Mouse (Mus musculus) limb, embryonic 12.5 days (tissue): ENCODE results near the gene Slco4a1. TPM values are rescaled to one million over a fixed set of nuclear protein-coding genes. Genes with fewer than 3 reads are reported as not detected.

Source experiments
- ATAC-seq: fragments of 200-750 bp; cut with Nextera tagmentation; 2 replicates; pipeline ENCODE4 v1.8.0; 2017; ENCODE audit warnings: low read depth, moderate TSS enrichment; ENCODE audit not compliant: insufficient number of reproducible peaks, insufficient read depth, low FRiP score, low TSS enrichment
- H3K27ac ChIP-seq: fragments of 300-500 bp; sonication (generic); 2 replicates; pipeline ENCODE4 v1.5.1; 2016; ENCODE audit warnings: mild to moderate bottlenecking, moderate library complexity
- H3K27me3 ChIP-seq: fragments of 300-500 bp; sonication (generic); 2 replicates; pipeline ENCODE4 v1.6.1; 2016; ENCODE audit warnings: mild to moderate bottlenecking, moderate library complexity
- H3K36me3 ChIP-seq: fragments of 300-500 bp; sonication (generic); 2 replicates; pipeline ENCODE4 v1.6.1; 2016; ENCODE audit warnings: mild to moderate bottlenecking, moderate library complexity
- H3K4me1 ChIP-seq: fragments of 300-500 bp; sonication (generic); replicated peaks from 2 replicates; pipeline ENCODE4 v1.6.1; 2016
- H3K4me2 ChIP-seq: fragments of 300-500 bp; sonication (generic); 2 replicates; pipeline ENCODE4 v1.6.1; 2016; ENCODE audit warnings: mild to moderate bottlenecking, moderate library complexity
- H3K4me3 ChIP-seq: fragments of 300-500 bp; sonication (generic); replicated peaks from 2 replicates; pipeline ENCODE4 v1.5.1; 2016; ENCODE audit warnings: mild to moderate bottlenecking
- H3K9ac ChIP-seq: fragments of 300-500 bp; sonication (generic); replicated peaks from 2 replicates; pipeline ENCODE4 v1.6.1; 2016; ENCODE audit warnings: mild to moderate bottlenecking, moderate library complexity
- H3K9me3 ChIP-seq: fragments of 300-500 bp; sonication (generic); 2 replicates; pipeline ENCODE4 v1.6.1; 2016; ENCODE audit warnings: mild to moderate bottlenecking, moderate library complexity
- WGBS: fragments of 180-500 bp; shearing (Covaris S2); methylation state at CpG from one replicate; pipeline ENCODE4 v1.1.7; 2016; 5-methylcytosine and 5-hydroxymethylcytosine counted together
- polyA plus RNA-seq: library from polyadenylated mRNA; unstranded; fragments of >200 nt; fragmentation: Nextera tagmentation; extraction: Ambion mirVana; gene quantifications from 2 replicates; pipeline ENCODE4 v1.2.1, GENCODE M21; 2016

Slco4a1 gene
- polyA plus RNA-seq, 1 experiment from 2014 or later = 0.43 TPM

DNA sequence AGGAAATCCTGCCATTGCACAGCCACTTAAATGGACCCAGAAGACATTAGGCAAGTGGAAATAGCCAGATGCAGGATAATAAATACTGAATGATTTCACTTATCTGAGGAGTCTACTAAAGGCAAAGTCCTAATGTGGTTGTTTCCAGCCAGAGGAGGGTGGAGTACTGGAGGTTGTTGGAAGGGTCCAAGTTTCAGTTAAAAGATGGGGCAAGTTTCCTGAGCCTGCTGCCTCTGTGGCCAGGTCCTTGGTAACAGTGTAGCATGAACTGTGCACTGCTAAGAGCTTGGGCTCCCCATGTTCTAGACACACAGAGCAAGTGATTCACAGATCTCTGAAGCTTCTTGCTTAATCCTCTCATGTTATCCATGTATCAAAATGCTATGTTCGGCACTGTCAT, 10.1 kb upstream of the Slco4a1 start:
- H3K9me3 ChIP-seq = no peaks in the 10 kb centered on the region
- no peak overlapping the region for H3K9ac ChIP-seq
- H3K27ac ChIP-seq = no peak overlapping the region
- no peaks in the 10 kb centered on the region for H3K36me3 ChIP-seq
- H3K4me2 ChIP-seq = no peak overlapping the region
- peaks cover 30% of the 10 kb centered on the region for H3K4me1 ChIP-seq
- no peak for ATAC-seq
- H3K4me3 ChIP-seq = no peak overlapping the region
- no peaks in the 10 kb centered on the region; the same call in 1 of the 2 replicates for H3K27me3 ChIP-seq
- 90% methylated on average over 1 of the region's 1 CpGs for WGBS

DNA sequence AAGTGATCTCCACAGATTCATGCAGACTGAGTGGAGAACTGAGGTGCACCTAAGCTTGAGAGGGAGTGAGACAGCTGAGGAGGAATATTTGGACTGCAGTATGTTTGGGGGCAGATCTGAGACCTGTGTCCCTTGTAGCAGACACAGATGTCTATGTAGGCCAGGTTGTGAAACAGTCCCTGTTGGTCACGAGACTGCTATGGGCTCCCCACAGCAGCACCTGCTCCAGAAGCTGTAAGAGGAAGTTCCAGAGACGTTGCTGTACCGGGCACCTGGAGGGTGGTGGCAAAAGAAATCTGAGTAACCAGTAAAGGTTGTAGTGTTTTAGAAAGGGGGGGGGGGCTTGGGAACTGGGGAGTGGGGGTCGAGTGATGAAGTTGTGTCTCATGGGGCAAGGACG, 7.0 kb upstream of the Slco4a1 start:
- WGBS = 70% methylated on average over 5 of the region's 5 CpGs
- H3K9ac ChIP-seq = no peak overlapping the region
- H3K27me3 ChIP-seq = peaks cover 15% of the 10 kb centered on the region
- H3K4me2 ChIP-seq = no peak overlapping the region
- no peak overlapping the region for H3K4me3 ChIP-seq
- H3K4me1 ChIP-seq = peaks cover 2% of the 10 kb centered on the region; the same call in 1 of the 2 replicates
- ATAC-seq = no peak
- H3K36me3 ChIP-seq = no peaks in the 10 kb centered on the region
- no peaks in the 10 kb centered on the region for H3K9me3 ChIP-seq
- H3K27ac ChIP-seq = no peak overlapping the region

DNA sequence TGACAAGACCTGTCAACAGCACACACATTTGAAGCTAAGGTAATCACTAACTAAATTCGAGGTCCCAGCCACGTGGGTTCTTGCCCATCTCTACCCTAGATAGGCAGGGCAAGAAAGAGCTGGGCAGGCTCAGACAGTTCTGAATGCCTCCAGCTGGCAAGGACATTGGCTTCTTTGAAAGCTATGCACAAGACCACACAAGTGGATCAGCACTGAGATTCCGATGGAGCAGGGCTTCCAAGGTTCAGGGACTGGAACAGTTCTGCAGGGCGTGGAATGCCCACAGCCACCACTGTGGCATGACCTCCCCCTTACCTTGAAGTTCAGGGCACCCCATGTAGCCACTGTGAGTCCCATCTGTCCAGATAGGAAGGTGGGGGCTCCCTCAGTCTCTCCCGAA, 5.5 kb upstream of the Slco4a1 start:
- Histone ChIP-seq H3K4me2 (no peak overlapping the region), H3K9me3 (no peaks in the 10 kb centered on the region), H3K27me3 (peaks cover 22% of the 10 kb centered on the region), H3K9ac (no peak overlapping the region), H3K36me3 (no peaks in the 10 kb centered on the region), H3K4me1 (peaks cover 1% of the 10 kb centered on the region; the same call in 1 of the 2 replicates), H3K27ac (no peak overlapping the region), H3K4me3 (no peak overlapping the region)
- WGBS = 76% methylated on average over 5 of the region's 5 CpGs
- ATAC-seq = no peak

DNA sequence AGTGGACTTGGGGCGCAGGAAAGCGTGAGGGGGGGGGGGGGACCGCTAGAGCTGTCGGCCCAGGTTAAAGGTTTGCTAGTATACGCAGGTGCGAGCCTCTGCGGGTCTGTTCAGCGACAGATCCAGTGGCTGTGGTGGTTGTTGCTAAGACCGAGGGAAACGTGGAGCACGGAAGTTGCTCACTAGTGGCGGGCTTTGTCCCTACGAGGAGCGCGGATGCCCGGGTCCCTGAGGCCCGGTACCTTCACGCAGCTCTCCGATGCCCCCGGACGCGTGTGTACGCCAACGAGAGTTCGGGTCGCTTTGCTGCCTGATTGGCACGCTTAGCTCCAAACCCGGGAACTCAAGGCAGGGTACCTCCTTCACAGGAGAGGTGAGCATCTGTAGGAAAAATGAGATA, 660 bp downstream of the Slco4a1 start:
- no peaks in the 10 kb centered on the region for H3K9me3 ChIP-seq
- H3K4me1 ChIP-seq = peaks cover 16% of the 10 kb centered on the region
- H3K27me3 ChIP-seq = peaks cover 55% of the 10 kb centered on the region
- peak overlapping the region; percentile 27; the same call in 1 of the 2 replicates for H3K9ac ChIP-seq
- no peak for ATAC-seq
- no peaks in the 10 kb centered on the region for H3K36me3 ChIP-seq
- peak overlapping the region; percentile 51 for H3K4me3 ChIP-seq
- H3K4me2 ChIP-seq = peak overlapping the region; percentile 95
- no peak overlapping the region for H3K27ac ChIP-seq
- WGBS = 3% methylated on average over 27 of the region's 28 CpGs

DNA sequence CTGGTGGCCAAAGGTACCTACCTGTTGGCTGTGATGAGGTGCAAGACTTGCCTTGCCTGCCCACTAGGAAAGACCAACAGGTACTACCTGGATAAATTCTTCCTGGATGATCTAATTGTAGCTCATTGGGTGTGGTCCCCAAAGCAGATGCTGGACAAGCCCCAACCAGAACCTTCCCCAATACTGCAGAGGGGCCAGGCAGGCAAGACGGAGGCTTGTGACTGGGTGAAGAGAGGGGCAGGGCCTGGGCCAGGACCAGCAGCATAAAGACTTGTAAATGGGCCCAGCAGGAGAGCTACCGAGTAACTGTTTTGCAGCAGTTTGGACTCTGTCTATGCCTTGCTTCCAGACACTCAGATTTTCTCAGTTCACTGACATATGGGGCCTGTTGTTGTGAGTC, 1.6 kb downstream of the Slco4a1 start:
- H3K4me2 ChIP-seq = no peak overlapping the region
- peaks cover 53% of the 10 kb centered on the region for H3K27me3 ChIP-seq
- H3K36me3 ChIP-seq = no peaks in the 10 kb centered on the region
- H3K9me3 ChIP-seq = no peaks in the 10 kb centered on the region
- H3K4me3 ChIP-seq = no peak overlapping the region
- ATAC-seq = no peak
- no peak overlapping the region for H3K27ac ChIP-seq
- peaks cover 16% of the 10 kb centered on the region for H3K4me1 ChIP-seq
- no peak overlapping the region for H3K9ac ChIP-seq
- 36% methylated on average over 2 of the region's 2 CpGs for WGBS

DNA sequence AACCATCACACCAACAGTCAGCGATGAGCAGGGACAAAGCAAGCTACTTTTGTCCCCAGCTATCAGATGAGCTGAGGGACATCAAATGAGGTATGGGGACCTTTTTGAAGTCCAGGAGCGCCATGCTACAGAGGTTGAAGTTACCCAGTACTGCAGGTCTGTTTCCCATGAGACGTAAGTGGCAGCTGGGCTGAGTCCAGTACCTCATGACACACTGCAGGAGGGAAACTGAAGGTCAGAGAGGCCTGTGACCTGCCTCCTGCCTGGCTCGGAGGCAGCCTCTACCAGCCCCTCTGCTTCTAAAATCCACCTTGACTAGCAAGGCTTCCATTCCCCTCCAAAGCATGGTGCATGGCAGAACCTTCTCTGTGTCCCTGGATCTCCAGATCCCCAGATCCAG, 3.4 kb downstream of the Slco4a1 start:
- Histone ChIP-seq H3K27me3 (peaks cover 47% of the 10 kb centered on the region), H3K36me3 (no peaks in the 10 kb centered on the region), H3K27ac (no peak overlapping the region), H3K9me3 (no peaks in the 10 kb centered on the region), H3K4me2 (no peak overlapping the region), H3K4me3 (no peak overlapping the region), H3K4me1 (peaks cover 16% of the 10 kb centered on the region), H3K9ac (no peak overlapping the region)
- no peak for ATAC-seq
- 67% methylated on average over 4 of the region's 4 CpGs for WGBS

DNA sequence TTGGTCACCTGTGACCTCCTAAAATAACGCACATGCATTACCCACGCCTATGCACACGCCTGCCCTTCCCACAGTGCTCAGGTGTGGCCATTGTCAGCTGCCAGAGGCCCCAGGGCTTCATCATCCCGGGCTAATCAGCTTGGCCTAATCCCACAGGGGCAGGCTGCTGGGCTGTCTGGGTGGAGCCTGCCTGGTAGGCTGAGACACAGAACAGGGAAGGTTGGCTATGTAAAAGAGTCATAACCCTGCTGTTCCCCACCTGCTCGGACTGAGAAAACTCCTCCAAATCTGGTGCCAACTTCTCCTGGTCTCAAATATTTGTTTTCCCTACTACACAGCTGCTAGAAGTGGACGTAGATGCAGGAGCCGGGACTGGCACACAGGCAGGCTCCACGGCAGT, 4.8 kb downstream of the Slco4a1 start:
- no peak for ATAC-seq
- 68% methylated on average over 8 of the region's 8 CpGs for WGBS

DNA sequence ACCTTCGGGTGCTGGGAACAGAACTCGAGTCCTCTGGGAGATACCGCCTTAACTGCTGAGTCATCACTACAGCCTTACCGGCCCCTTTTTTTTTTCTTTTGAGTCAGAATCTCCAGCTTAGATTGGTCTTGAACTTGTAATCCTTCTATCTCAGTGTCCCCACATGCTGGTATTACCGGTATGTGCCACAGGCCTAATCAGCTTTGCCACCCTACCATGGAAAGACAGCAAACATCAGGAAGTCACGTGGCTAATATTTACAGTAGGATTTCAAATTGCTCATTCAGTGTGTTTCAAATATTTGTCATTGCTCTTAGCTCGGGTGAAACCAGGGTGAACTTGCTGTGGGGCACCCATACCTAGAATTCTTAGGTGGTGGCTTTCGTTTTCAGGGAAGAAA, 6.5 kb downstream of the Slco4a1 start:
- WGBS = 87% methylated on average over 8 of the region's 8 CpGs

More for the DNA sequence above, 4.8 kb downstream of the Slco4a1 start:
- Histone ChIP-seq H3K36me3 (no peaks in the 10 kb centered on the region), H3K27ac (no peak overlapping the region), H3K9me3 (no peaks in the 10 kb centered on the region), H3K4me3 (no peak overlapping the region), H3K4me1 (peaks cover 12% of the 10 kb centered on the region), H3K27me3 (peaks cover 38% of the 10 kb centered on the region), H3K9ac (no peak overlapping the region), H3K4me2 (no peak overlapping the region)

DNA sequence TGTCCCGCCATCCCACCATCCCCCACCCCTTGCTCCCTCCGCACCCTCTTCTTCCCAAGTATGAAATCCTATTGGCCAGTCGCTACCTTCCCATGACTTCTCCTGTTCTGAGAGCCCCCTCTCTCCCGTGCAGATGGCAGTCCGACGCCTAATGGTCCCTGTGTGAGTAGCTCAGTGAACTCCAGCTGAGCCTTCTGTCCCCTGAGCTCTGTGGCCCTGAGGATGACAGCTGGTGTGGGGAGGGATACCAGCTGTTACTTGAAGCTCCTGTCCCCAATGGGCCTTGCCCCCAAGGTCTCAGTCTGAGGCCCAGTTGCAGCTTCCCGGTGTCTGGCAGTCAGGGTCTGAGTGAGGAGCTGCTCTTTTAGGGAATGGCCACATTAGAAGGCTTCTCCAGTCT, 10.5 kb downstream of the Slco4a1 start:
- Histone ChIP-seq H3K36me3 (no peaks in the 10 kb centered on the region), H3K27me3 (peaks cover 2% of the 10 kb centered on the region; the same call in 1 of the 2 replicates), H3K9ac (no peak overlapping the region), H3K4me2 (no peak overlapping the region), H3K4me1 (no peaks in the 10 kb centered on the region), H3K4me3 (no peak overlapping the region), H3K9me3 (no peaks in the 10 kb centered on the region), H3K27ac (no peak overlapping the region)
- WGBS = 78% methylated on average over 7 of the region's 7 CpGs
- ATAC-seq = no peak

More for the DNA sequence above, 6.5 kb downstream of the Slco4a1 start:
- no peak overlapping the region for H3K4me3 ChIP-seq
- H3K4me1 ChIP-seq = no peaks in the 10 kb centered on the region
- ATAC-seq = no peak
- no peaks in the 10 kb centered on the region for H3K9me3 ChIP-seq
- no peak overlapping the region for H3K4me2 ChIP-seq
- H3K36me3 ChIP-seq = no peaks in the 10 kb centered on the region
- H3K9ac ChIP-seq = no peak overlapping the region
- H3K27me3 ChIP-seq = peaks cover 20% of the 10 kb centered on the region
- no peak overlapping the region for H3K27ac ChIP-seq

DNA sequence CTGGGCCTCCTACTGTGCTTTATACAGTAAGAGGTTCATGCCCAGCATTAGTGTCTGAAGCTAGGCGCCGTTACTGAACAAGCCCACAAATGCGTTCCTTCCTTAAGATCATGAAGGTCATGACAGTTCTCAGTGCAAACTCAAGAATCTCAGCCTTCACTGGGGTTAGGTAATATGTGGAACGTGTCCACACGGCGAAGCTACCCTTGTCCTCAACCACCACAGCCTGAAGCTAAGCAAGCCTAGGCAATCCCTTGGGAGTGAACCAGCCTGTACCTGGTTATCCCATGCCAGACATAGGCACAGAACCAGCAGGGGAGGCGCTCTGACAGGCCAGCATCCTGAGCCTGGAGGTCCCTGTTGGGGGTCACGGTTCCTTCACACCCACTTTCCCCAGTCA, 12.8 kb downstream of the Slco4a1 start:
- Histone ChIP-seq H3K4me1 (peaks cover 9% of the 10 kb centered on the region), H3K4me3 (no peak overlapping the region), H3K4me2 (no peak overlapping the region), H3K27me3 (peaks cover 15% of the 10 kb centered on the region; the same call in 1 of the 2 replicates), H3K27ac (no peak overlapping the region), H3K36me3 (no peaks in the 10 kb centered on the region), H3K9ac (no peak overlapping the region), H3K9me3 (no peaks in the 10 kb centered on the region)
- WGBS = 88% methylated on average over 8 of the region's 8 CpGs
- no peak for ATAC-seq

DNA sequence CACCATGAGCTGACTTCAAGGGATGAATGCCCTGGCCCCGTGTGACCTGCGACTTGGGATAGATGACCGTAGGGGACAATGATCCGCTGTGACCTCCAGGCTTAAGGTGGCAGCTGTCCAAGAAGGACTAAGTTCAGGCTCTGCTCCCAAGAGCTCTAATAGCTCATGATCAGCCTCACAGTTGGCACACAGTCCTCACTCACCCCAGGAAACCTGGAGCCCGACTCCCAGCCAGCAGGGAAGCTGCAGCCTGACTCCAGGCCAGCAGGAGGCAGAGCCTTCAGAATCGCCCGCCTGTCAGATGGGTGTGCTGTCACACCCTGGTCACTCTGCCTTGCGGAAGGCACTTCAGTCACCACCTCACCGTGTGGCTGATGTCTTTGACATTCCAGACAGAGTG, 13.7 kb downstream of the Slco4a1 start:
- Histone ChIP-seq H3K4me3 (no peak overlapping the region), H3K27me3 (peaks cover 15% of the 10 kb centered on the region; the same call in 1 of the 2 replicates), H3K27ac (no peak overlapping the region), H3K4me2 (no peak overlapping the region), H3K9me3 (no peaks in the 10 kb centered on the region), H3K36me3 (no peaks in the 10 kb centered on the region), H3K4me1 (peaks cover 9% of the 10 kb centered on the region), H3K9ac (no peak overlapping the region)
- WGBS = 63% methylated on average over 9 of the region's 9 CpGs
- no peak for ATAC-seq

DNA sequence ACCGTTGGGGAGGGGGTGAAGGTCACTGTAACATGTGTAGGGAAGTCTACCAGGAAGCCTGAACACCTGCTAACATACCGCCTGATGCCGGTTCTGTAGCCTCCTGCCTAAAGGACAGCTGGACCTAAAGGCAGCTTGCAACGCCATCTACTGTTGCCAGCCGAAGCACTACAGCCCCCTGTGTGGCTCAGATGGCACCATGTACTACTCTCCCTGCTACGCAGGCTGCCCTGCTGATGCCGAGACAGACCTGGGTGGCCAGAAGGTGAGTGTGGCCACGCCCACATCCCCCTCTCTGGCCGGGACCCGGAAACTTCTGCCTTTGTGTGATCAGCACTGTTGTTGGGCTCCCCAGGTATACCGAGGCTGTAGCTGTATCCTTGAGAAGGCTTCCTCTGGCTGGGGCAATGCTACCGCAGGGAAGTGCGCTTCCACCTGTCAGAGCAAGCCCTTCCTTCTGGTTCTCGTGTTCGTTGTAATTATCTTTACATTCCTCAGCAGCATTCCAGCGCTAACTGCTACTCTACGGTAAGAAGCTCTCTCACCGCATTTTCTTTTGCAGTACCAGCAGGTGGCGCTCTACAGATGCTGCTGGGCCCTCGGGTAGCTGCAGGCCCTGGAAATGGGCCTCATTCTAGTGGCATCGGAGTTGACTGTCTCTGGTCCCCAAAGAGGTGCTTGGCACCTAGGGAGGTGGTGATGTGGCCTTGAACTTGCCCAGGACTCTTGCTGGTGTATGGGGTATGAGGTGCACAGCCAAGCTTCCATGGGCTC, 16.4 kb downstream of the Slco4a1 start:
- H3K4me3 ChIP-seq = no peak overlapping the region; the same call in 1 of the 2 replicates
- 3% methylated on average over 21 of the region's 21 CpGs for WGBS
- H3K27ac ChIP-seq = no peak overlapping the region
- H3K4me2 ChIP-seq = peak overlapping the region; percentile 46
- peaks cover 9% of the 10 kb centered on the region for H3K4me1 ChIP-seq
- H3K27me3 ChIP-seq = peaks cover 15% of the 10 kb centered on the region; the same call in 1 of the 2 replicates
- ATAC-seq = 0 out of 2 replicates have a peak, but pooled peaks have one; percentile 43
- H3K9me3 ChIP-seq = no peaks in the 10 kb centered on the region
- no peaks in the 10 kb centered on the region for H3K36me3 ChIP-seq
- H3K9ac ChIP-seq = no peak overlapping the region
